Mouse (Mus musculus): Measurements from ENCODE around the gene Zfp968. TPM values are rescaled to one million over a fixed set of nuclear protein-coding genes. Genes with fewer than 3 reads are reported as not detected.

The Zfp968 gene
- polyA plus RNA-seq (2014; fragmentation: Illumina TruSeq; extraction: RNeasy Lipid Tissue Mini Kit (QIAGEN cat#74804); ENCODE audit: low read depth, low replicate concordance), result 20.4 TPM

DNA sequence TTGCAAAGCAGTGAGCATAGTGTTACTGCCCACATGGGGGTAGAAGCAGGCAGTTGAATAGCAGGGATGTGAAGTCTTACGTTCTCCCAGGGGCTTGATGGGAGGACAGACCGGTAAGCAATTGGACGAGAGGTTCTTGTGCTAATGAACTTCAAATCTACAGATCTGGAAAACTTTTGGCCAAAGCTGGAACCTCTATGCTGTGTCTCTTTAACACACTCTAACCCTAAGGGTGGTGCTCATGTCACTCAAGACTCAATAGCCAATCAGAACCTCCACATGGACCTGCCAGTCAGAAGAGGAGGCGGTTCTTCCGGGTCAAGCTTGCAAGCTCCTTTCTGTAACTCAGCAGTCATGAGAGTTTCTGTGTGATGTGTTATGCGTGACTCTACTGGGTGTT lies at the start of gene Zfp968:
Gene Zfp968, plus strand, starts transcription at position 301 of the 400 bp plus-strand sequence.

DNA sequence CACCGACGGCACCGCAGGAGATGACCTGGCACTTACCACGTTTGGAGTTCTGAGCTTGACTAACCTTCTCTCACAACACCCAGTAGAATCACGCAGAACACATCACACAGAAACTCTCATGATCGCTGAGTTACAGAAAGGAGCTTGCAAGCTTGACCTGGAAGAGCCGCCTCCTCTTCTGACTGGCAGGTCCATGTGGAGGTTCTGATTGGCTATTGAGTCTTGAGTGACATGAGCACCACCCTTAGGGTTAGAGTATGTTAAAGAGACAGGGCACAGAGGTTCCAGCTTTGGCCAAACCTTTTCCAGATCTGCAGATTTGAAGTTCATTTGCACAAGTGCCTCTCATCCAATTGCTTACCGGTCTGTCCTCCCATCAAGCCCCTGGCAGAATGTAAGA lies 34.1 kb upstream of the Zfp968 start, which contains the start of gene Gm4631:
Gene Gm4631, minus strand, starts transcription at position 101 of the 400 bp plus-strand sequence.

Other genes starting within 250 kb of the Zfp968 start
- 42.8 TPM for gene Gm14399, start 230.4 kb upstream of the Zfp968 start, polyA plus RNA-seq (2014; fragmentation: Illumina TruSeq; extraction: RNeasy Lipid Tissue Mini Kit (QIAGEN cat#74804); ENCODE audit: low read depth, low replicate concordance)
- 2.2 TPM for gene Gm14443, start 196.6 kb upstream of the Zfp968 start, polyA plus RNA-seq (2014; fragmentation: Illumina TruSeq; extraction: RNeasy Lipid Tissue Mini Kit (QIAGEN cat#74804); ENCODE audit: low read depth, low replicate concordance)
- gene Gm14391, start 165.5 kb upstream of the Zfp968 start, polyA plus RNA-seq (2014; fragmentation: Illumina TruSeq; extraction: RNeasy Lipid Tissue Mini Kit (QIAGEN cat#74804); ENCODE audit: low read depth, low replicate concordance), result 27.7 TPM
- gene Gm14440, start 97.3 kb upstream of the Zfp968 start, polyA plus RNA-seq (2014; fragmentation: Illumina TruSeq; extraction: RNeasy Lipid Tissue Mini Kit (QIAGEN cat#74804); ENCODE audit: low read depth, low replicate concordance), result 27.7 TPM
- gene Gm4631, start 34.2 kb upstream of the Zfp968 start, polyA plus RNA-seq (2014; fragmentation: Illumina TruSeq; extraction: RNeasy Lipid Tissue Mini Kit (QIAGEN cat#74804); ENCODE audit: low read depth, low replicate concordance), result 76.5 TPM
- gene Gm4724, start 63.4 kb downstream of the Zfp968 start, polyA plus RNA-seq (2014; fragmentation: Illumina TruSeq; extraction: RNeasy Lipid Tissue Mini Kit (QIAGEN cat#74804); ENCODE audit: low read depth, low replicate concordance), result 38.7 TPM
- gene Zfp965, start 97.5 kb downstream of the Zfp968 start, polyA plus RNA-seq (2014; fragmentation: Illumina TruSeq; extraction: RNeasy Lipid Tissue Mini Kit (QIAGEN cat#74804); ENCODE audit: low read depth, low replicate concordance), result 24.5 TPM

Data from kidney, adult 10 weeks (tissue).